Mouse (Mus musculus): ENCODE measurements around the gene AI413582.

AI413582 gene

DNA sequence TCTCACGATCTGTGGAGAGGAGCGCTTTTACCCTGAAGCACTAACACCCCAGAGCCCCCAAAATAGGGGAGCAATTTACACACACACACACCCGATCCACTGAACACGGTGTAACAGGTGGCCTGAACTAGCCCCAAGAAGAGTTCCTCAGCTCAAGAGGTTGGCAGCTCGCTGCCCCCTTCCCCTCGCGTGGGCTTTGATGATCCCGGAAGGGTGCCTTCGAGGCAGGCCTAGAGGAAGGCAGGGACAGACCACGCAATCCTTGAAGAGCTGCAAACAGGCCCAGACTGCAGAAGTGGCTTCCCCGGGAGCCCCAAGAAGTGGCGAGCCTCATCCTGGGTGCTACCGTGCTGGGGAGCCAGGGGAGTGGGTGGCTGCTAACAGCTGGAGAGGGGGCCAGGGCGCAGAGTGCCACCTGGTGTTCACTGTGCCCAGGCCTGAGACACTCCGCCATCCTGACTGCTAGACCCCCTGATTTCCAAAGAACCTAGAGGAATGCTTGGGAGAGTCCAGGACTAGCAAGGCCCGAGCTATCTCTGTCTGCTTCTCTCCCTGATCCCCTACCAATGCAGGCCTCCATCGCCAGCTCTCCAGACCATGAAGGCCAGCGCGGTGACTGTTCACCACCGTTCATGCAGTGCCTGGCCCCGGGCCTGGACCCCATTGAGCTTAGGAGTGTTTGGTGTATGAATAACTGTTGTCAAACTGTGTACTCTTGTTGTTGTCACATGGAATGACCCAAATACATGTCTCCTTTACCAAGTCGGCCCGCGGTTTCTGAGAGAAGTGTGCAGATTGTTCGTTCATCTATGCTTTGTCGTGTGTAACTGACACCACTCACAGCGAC is 51.4 kb downstream of the AI413582 start:
- DNase-seq: no peak
